Mouse (Mus musculus) gastrocnemius, adult 18-20 months (tissue): ENCODE data around the gene Znhit3. TPM values are rescaled to one million over a fixed set of nuclear protein-coding genes. Genes with fewer than 3 reads are reported as not detected.

Experiments
- DNase-seq: peaks from one replicate; pipeline ENCODE4 v3.0.0; 2021; ENCODE audit warnings: low spot score
- total RNA-seq, 2 experiments: library from RNA; stranded (reverse); gene quantifications; 2 replicates each; pipeline ENCODE4 v1.2.3; 2021

Znhit3 gene
- total RNA-seq, 2 experiments from 2014 or later, result 15.6 to 17.3 TPM

GRCm38 (mm10) chr11:84932261-84932660 lies 16.1 kb upstream of the Znhit3 start:
- no peak for DNase-seq

GRCm38 (mm10) chr11:84920981-84921380 lies 4.8 kb upstream of the Znhit3 start:
- DNase-seq, result no peak

GRCm38 (mm10) chr11:84919951-84920350 lies 3.8 kb upstream of the Znhit3 start:
- DNase-seq, result no peak

- DNase-seq, result no peak
Observed at GRCm38 (mm10) chr11:84919276-84919675, 3.1 kb upstream of the Znhit3 start.

- peak; percentile 86 for DNase-seq
Observed at GRCm38 (mm10) chr11:84918425-84918824, 2.3 kb upstream of the Znhit3 start.

- no peak for DNase-seq
Observed at GRCm38 (mm10) chr11:84916703-84917300, 636 bp upstream of the Znhit3 start.

GRCm38 (mm10) chr11:84914673-84915072 lies 1.5 kb downstream of the Znhit3 start:
- no peak for DNase-seq

- DNase-seq, result no peak
Observed at GRCm38 (mm10) chr11:84910411-84910810, 5.8 kb downstream of the Znhit3 start.

GRCm38 (mm10) chr11:84908480-84908879 lies 7.7 kb downstream of the Znhit3 start:
- DNase-seq, result no peak

GRCm38 (mm10) chr11:84907081-84907480 lies 9.1 kb downstream of the Znhit3 start:
- DNase-seq, result no peak

- DNase-seq, result no peak
Observed at GRCm38 (mm10) chr11:84904597-84905144, 11.5 kb downstream of the Znhit3 start.

GRCm38 (mm10) chr11:84893113-84893512 lies 23.1 kb downstream of the Znhit3 start:
- DNase-seq, result no peak

GRCm38 (mm10) chr11:84891705-84892104 lies 24.5 kb downstream of the Znhit3 start:
- no peak for DNase-seq

- DNase-seq, result no peak
Observed at GRCm38 (mm10) chr11:84889492-84889891, 26.7 kb downstream of the Znhit3 start.

GRCm38 (mm10) chr11:84888025-84888424 lies 28.1 kb downstream of the Znhit3 start:
- DNase-seq, result no peak

GRCm38 (mm10) chr11:84886767-84887511 lies 29.2 kb downstream of the Znhit3 start:
- DNase-seq, result no peak

- DNase-seq, result no peak
Observed at GRCm38 (mm10) chr11:84886236-84886635, 29.9 kb downstream of the Znhit3 start.

GRCm38 (mm10) chr11:84885238-84885637 lies 30.9 kb downstream of the Znhit3 start:
- DNase-seq, result no peak

- no peak for DNase-seq
Observed at GRCm38 (mm10) chr11:84882346-84882745, 33.8 kb downstream of the Znhit3 start.

- DNase-seq, result no peak
Observed at GRCm38 (mm10) chr11:84880971-84881370, 35.2 kb downstream of the Znhit3 start.

- peak; percentile 33 for DNase-seq
Observed at GRCm38 (mm10) chr11:84880465-84880961, 35.7 kb downstream of the Znhit3 start.

- DNase-seq, result peak; percentile 81
Observed at GRCm38 (mm10) chr11:84879772-84880464, 36.2 kb downstream of the Znhit3 start, which contains the start of the genes Myo19 and Pigw. TSS of gene Myo19 (plus strand) at chr11:84880148. TSS of gene Pigw (minus strand) at chr11:84880285.
